Mouse (Mus musculus) cortical plate, adult 2 months (tissue): ENCODE results near the gene Copz1.

Experiments
- CTCF ChIP-seq: fragments of 200-500 bp; IDR thresholded peaks from 2 replicates; pipeline ENCODE4 v1.5.1; 2011; ENCODE audit warnings: mild to moderate bottlenecking, control low read depth, low read length; ENCODE audit not compliant: insufficient read depth; ENCODE audit errors: extremely low read depth
- POLR2A ChIP-seq: fragments of 200-500 bp; IDR thresholded peaks from 2 replicates; pipeline ENCODE4 v1.6.1; 2011; ENCODE audit warnings: mild to moderate bottlenecking, low read length, control low read depth; ENCODE audit not compliant: insufficient read depth; ENCODE audit errors: extremely low read depth

DNA sequence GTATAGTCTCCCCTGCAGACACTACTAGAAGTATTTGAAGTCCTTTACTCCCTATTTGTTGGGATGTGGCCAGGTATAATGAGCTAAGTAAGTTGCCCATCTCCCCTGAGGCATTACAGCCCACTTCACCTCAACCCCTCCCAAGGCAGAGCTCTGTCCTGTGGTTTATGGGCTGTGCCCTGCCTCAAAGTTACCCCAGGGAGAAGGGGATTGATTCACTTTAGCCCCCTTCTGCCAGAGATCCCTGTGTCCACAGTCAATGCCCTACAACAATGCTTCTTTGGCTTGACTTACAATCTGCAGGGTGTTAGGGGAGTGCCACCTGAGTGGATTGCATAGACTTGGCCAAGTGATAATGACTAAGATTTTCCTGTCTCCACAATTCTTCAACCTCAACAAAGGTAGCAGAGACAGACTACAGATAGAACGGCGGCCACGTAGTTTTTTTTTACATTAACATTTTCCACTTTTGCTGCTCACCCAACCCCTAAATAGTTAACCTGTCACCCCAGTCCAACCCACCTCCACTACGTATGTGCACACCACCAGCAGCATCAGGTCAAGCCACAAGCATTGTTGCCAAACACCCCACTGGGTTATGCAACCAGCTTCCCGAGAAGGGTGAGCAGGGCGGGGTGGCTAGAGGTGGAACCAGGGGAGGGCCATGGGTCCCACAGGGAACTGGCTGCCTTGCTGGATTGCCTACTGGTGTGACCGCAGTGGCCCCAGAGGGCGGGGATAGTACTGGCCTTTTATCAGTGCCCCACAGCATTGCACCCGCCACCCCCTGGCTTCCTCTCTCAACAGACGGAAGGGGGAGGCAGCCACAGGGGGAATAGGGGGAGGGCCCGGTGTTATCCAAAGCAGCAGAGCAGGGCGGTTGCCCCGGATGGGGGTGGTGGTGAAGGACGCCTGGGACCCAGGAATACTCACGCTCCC is 14.5 kb upstream of the Copz1 start, which contains the start of gene Nfe2:
- no peak for TF ChIP-seq CTCF
- TF ChIP-seq POLR2A: no peak
